8 mouse cellular contexts compared by ENCODE assay signal in the genomic region with DNA sequence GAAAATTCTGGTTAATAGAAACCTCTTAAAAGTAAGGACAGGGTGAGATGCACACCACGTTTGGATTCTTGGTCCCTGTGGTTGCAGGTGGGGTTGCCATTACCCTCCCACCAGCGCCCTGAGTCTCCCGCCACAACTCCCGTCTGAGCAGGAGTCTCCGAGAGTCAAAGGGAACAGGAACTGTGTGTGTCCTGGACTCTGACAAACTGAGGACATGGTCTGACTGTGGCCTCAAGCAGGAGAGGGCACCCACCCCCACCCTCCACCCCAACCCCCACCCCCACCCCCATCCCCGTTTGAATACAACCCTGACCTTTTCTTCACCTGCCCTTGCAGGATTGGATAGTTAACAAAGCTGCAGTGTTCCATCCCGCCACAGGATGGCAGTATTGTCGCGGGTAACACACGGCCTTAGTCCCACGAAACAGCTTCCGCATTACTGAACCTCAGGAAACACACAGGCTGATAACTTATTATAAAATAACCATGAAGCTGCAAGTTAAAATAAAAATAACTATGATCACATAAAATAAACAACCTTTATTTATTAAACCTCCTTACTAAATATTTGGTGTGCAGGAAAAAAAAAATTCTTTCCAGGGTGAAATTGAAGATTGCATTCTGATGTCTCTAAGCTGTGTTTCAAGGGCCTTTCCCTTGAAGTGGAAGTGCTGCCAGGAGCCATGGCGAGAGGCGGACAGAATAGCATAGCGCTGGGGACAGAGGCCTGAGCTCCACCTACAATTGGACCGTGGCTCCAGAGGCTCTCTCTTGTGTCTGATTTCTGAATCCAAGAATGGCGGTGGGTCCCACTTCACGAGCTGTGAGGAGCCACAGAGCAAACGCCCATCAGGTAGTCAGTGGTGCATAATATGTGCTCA.
DNase-seq lines count a peak whose midpoint lies in the region; ATAC-seq and TF ChIP-seq lines count a peak whose summit lies in the region.

No protein-coding gene starts in this region.

- CTCF ChIA-PET in Patski (lab: Charles Lee), result interaction anchor here (0.6 to 9.7 kb wide), 19 partner anchors 13 to 644 kb away, joined by 3 to 165 read pairs (median 6); partner anchors contain the start of gene Rasl11a

- WGBS in hindbrain, embryonic 15.5 days, result 19% methylated on average over 19 of the region's 19 CpGs

- peak; percentile 57 for ATAC-seq in Patski
- 0 out of 2 replicates have a peak, but pooled peaks have one; percentile 53 for ATAC-seq in hindbrain, embryonic 15.5 days (ENCODE audit: low FRiP score, low read depth)
- peak; percentile 73 for ATAC-seq in megakaryocyte, adult 5-6 weeks (ENCODE audit: poor library complexity, severe bottlenecking)

- H3K9me3 ChIP-seq in hindbrain, embryonic 15.5 days, result no peaks in the 10 kb centered on the region

- peak; percentile 72 for DNase-seq in Patski (ENCODE audit: low read depth, low spot score)
- DNase-seq in cerebellum, adult 9-11 months, result peak; percentile 39
- peak; percentile 39 to 73 for DNase-seq in frontal cortex, postnatal 36 days (ENCODE audit: low spot score in 2 of 2)
- peak; percentile 47 for DNase-seq in left cerebral cortex, adult 11 months (ENCODE audit: low spot score)
- peak; percentile 77 for DNase-seq in right cerebral cortex, adult 2 months (ENCODE audit: low spot score in 2 of 2)
- peak; percentile 63 to 71 for DNase-seq in urinary bladder, postnatal 36 days (ENCODE audit: low spot score in 2 of 2)

- in situ Hi-C loops in Patski (cut with MboI; ENCODE audit: low pct_unique_long_range_greater_than_20kb), result loop anchor here (25.0 kb wide), 1 partner anchor 1037 kb away; no protein-coding TSS in a partner anchor

- H3K4me3 ChIP-seq in hindbrain, embryonic 15.5 days, result no peak overlapping the region

- no peak overlapping the region for H3K4me2 ChIP-seq in hindbrain, embryonic 15.5 days

- POLR2A ChIA-PET in Patski (lab: Charles Lee), result interaction anchor here (0.6 to 4.8 kb wide), 13 partner anchors 12 to 231 kb away, joined by 3 to 37 read pairs (median 8); partner anchors contain the start of genes Rasl11a and Rpl21

- no peaks in the 10 kb centered on the region for H3K36me3 ChIP-seq in hindbrain, embryonic 15.5 days

- no peaks in the 10 kb centered on the region; the same call in 1 of the 2 replicates for H3K4me1 ChIP-seq in hindbrain, embryonic 15.5 days (replicated peaks)

- no peaks in the 10 kb centered on the region for H3K27me3 ChIP-seq in Patski
- H3K27me3 ChIP-seq in hindbrain, embryonic 15.5 days, result 0 out of 2 replicates have a peak, but pooled peaks cover 4% of the 10 kb centered on the region

- TF ChIP-seq CTCF in Patski (IDR thresholded peaks at IDR 0.05), result peak; percentile 94

- no peak overlapping the region; the same call in 1 of the 2 replicates for H3K27ac ChIP-seq in hindbrain, embryonic 15.5 days (replicated peaks)

- H3K9ac ChIP-seq in hindbrain, embryonic 15.5 days, result no peak overlapping the region
